Mouse (Mus musculus): Measurements from ENCODE around the gene 6030452D12Rik. TPM values are rescaled to one million over a fixed set of nuclear protein-coding genes. Genes with fewer than 3 reads are reported as not detected.

6030452D12Rik gene
- polyA plus RNA-seq, 1 experiment from 2014 or later, result not detected

DNA sequence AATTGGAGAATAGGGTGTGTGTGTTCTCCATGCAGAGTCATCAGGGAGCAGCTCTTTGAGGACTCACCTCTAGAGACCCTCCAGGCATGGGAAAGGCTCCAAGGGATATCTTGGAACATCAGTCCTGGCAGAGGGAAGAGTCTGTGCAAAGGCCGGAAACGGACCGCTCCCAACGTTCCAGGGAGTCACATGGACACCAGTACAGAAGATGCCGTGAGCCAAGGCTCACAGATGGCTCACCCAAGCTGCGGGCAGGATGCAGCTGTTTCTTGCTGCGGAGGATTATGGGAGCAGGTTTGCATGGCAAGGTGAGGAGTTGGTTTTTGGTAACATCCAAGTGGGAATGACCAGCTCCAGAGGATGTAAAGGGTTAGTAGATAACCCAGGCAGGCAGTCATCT lies 3.9 kb downstream of the 6030452D12Rik start:
- ATAC-seq (ENCODE audit: low FRiP score), result no peak
- Histone ChIP-seq H3K4me3 (ENCODE audit: low read depth, low read length) (no peak overlapping the region), H3K9ac (ENCODE audit: low read depth, low read length) (no peak overlapping the region), H3K9me3 (ENCODE audit: control insufficient read depth, low read length) (no peaks in the 10 kb centered on the region), H3K4me2 (replicated peaks; ENCODE audit: low read depth, low read length) (no peak overlapping the region), H3K27me3 (ENCODE audit: control insufficient read depth, insufficient read depth, low read length) (peaks cover 15% of the 10 kb centered on the region), H3K27ac (ENCODE audit: low read depth, low read length) (no peak overlapping the region), H3K36me3 (ENCODE audit: control insufficient read depth, insufficient read depth, low read length) (no peaks in the 10 kb centered on the region), H3K4me1 (replicated peaks; ENCODE audit: control insufficient read depth, insufficient read depth, low read length) (no peaks in the 10 kb centered on the region)
- no peak for DNase-seq (ENCODE audit: low spot score)
- 93% methylated on average over 7 of the region's 7 CpGs for WGBS

DNA sequence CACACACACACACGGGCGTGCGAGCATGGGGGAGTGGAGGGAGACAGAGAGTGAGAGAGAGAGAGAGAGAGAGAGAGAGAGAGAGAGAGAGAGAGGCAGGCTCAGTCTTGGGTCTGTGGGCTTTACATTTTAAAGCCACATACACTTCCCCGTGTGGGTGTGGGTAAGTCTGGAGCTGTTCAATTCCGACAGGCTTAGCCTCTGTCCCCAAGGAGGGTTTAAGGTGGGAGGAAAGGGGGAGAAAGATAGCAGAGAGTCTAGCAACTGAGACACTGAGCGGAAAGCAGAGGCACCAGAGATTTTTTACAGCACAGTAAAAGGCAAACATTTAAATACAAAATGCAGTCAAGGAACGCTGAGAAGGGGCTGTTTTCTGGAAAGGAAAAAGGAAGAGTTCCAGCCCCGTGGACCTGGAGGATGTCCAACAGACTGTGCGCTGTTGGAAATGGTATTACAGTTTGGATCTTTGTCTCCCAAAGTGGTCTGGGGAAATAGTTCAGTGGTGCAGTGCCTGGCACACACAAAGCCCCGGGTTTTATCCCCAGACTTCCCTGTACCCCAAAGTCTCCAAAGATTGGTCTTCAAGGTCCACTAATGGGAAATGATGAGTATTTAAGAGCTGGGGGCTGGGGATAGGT lies 5.1 kb downstream of the 6030452D12Rik start:
- Histone ChIP-seq H3K27ac (ENCODE audit: low read depth, low read length) (no peak overlapping the region), H3K36me3 (ENCODE audit: control insufficient read depth, insufficient read depth, low read length) (no peaks in the 10 kb centered on the region), H3K27me3 (ENCODE audit: control insufficient read depth, insufficient read depth, low read length) (peaks cover 24% of the 10 kb centered on the region), H3K4me1 (replicated peaks; ENCODE audit: control insufficient read depth, insufficient read depth, low read length) (no peaks in the 10 kb centered on the region), H3K4me2 (replicated peaks; ENCODE audit: low read depth, low read length) (no peak overlapping the region), H3K4me3 (ENCODE audit: low read depth, low read length) (no peak overlapping the region), H3K9ac (ENCODE audit: low read depth, low read length) (no peak overlapping the region), H3K9me3 (ENCODE audit: control insufficient read depth, low read length) (no peaks in the 10 kb centered on the region)
- WGBS, result 77% methylated on average over 8 of the region's 10 CpGs
- DNase-seq (ENCODE audit: low spot score) (no peak), ATAC-seq (ENCODE audit: low FRiP score) (no peak)

DNA sequence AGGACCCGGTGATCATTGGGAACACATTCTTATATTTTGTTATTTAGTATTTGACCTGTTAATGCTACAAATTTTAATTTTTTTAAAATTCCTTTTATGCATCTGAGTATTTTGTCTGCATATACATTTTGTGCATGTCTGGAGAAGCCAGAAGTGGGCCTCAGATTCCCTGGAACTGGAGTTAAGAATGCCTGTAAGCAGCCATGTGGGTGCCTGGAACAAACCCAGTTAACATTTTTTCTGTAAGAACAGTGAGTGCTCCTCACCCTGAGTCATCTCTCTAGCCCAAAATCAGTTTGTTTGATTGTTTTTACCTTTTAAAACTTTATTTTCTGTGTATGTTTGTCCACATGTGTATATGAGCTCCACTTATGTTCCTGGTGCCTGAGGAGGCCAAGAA lies 5.8 kb downstream of the 6030452D12Rik start:
- H3K27me3 ChIP-seq (ENCODE audit: control insufficient read depth, insufficient read depth, low read length), result peaks cover 31% of the 10 kb centered on the region

DNA sequence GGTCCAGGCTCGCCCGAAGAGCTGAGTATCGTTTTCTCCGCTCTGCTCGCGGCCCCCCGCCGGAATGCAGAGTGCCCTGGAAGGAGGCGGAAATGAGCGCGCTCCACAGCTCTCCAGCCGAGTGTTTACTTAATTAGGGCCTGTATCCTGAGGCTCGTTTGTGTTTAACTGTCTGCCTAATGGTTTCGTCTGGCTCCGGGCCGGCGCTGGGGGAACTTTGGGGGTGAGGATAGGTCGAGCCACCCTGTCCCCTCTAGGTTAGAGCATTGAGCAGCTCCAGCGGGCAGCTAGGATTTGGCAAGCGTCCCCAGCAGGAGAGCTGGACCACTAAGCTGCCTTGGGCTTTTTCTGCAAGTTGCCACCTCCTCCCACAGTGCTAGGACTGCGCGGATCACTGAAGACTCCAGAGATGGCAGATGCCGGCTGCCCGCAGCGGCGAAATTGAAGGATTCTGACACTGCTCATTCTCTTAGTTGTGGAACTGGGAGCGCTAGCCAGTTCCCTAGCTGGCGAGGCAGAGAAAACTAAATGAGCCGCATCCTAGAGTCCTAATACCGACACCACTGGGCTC lies 7.5 kb downstream of the 6030452D12Rik start:
- peak; percentile 70 for DNase-seq (ENCODE audit: low spot score)
- H3K4me3 ChIP-seq (ENCODE audit: low read depth, low read length), result peak overlapping the region; percentile 33
- no peaks in the 10 kb centered on the region for H3K9me3 ChIP-seq (ENCODE audit: control insufficient read depth, low read length)
- no peaks in the 10 kb centered on the region for H3K36me3 ChIP-seq (ENCODE audit: control insufficient read depth, insufficient read depth, low read length)
- peaks cover 8% of the 10 kb centered on the region for H3K4me1 ChIP-seq (replicated peaks; ENCODE audit: control insufficient read depth, insufficient read depth, low read length)
- peak overlapping the region; percentile 68 for H3K4me2 ChIP-seq (replicated peaks; ENCODE audit: low read depth, low read length)
- H3K9ac ChIP-seq (ENCODE audit: low read depth, low read length), result peak overlapping the region; percentile 42; the same call in 1 of the 2 replicates
- no peak overlapping the region for H3K27ac ChIP-seq (ENCODE audit: low read depth, low read length)
- peaks cover 43% of the 10 kb centered on the region for H3K27me3 ChIP-seq (ENCODE audit: control insufficient read depth, insufficient read depth, low read length)
- 0 out of 2 replicates have a peak, but pooled peaks have one; percentile 39 for ATAC-seq (ENCODE audit: low FRiP score)
- WGBS, result under 1% methylated on average over 30 of the region's 30 CpGs

More for the DNA sequence above, 5.8 kb downstream of the 6030452D12Rik start:
- no peak overlapping the region for H3K4me2 ChIP-seq (replicated peaks; ENCODE audit: low read depth, low read length)
- H3K9me3 ChIP-seq (ENCODE audit: control insufficient read depth, low read length), result no peaks in the 10 kb centered on the region
- no peak overlapping the region for H3K27ac ChIP-seq (ENCODE audit: low read depth, low read length)
- WGBS, result 93% methylated on average over 1 of the region's 1 CpGs
- no peaks in the 10 kb centered on the region for H3K36me3 ChIP-seq (ENCODE audit: control insufficient read depth, insufficient read depth, low read length)
- H3K4me1 ChIP-seq (replicated peaks; ENCODE audit: control insufficient read depth, insufficient read depth, low read length), result peaks cover 2% of the 10 kb centered on the region; the same call in 1 of the 2 replicates
- DNase-seq (ENCODE audit: low spot score) (no peak), ATAC-seq (ENCODE audit: low FRiP score) (no peak)
- no peak overlapping the region for H3K4me3 ChIP-seq (ENCODE audit: low read depth, low read length)
- H3K9ac ChIP-seq (ENCODE audit: low read depth, low read length), result no peak overlapping the region

DNA sequence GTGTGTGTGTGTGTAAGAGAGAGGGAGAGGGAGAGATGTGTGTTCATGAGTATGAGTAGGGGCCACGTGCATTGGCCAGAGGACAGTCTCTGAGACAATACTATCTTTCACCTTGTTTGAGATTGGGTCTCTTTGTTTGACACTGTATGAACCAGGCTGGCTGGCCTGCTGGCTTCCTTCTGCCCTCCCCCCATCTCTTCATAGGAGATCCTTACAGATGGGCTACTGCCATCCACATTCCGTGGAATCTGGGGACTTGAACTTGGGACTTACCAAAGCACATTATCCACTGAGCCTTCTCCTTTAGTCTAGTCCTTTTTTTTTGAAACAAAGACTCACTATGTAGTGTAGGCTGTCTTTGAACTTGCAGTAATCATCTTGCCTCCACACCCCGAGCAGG lies 8.1 kb downstream of the 6030452D12Rik start:
- WGBS, result 24% methylated on average over 3 of the region's 3 CpGs
- ATAC-seq (ENCODE audit: low FRiP score) (no peak), DNase-seq (ENCODE audit: low spot score) (no peak)
- Histone ChIP-seq H3K4me2 (replicated peaks; ENCODE audit: low read depth, low read length) (no peak overlapping the region), H3K27me3 (ENCODE audit: control insufficient read depth, insufficient read depth, low read length) (peaks cover 43% of the 10 kb centered on the region), H3K27ac (ENCODE audit: low read depth, low read length) (no peak overlapping the region), H3K9me3 (ENCODE audit: control insufficient read depth, low read length) (no peaks in the 10 kb centered on the region), H3K4me1 (replicated peaks; ENCODE audit: control insufficient read depth, insufficient read depth, low read length) (peaks cover 8% of the 10 kb centered on the region), H3K36me3 (ENCODE audit: control insufficient read depth, insufficient read depth, low read length) (no peaks in the 10 kb centered on the region), H3K4me3 (ENCODE audit: low read depth, low read length) (peak overlapping the region; percentile 33; the same call in 1 of the 2 replicates), H3K9ac (ENCODE audit: low read depth, low read length) (no peak overlapping the region)

DNA sequence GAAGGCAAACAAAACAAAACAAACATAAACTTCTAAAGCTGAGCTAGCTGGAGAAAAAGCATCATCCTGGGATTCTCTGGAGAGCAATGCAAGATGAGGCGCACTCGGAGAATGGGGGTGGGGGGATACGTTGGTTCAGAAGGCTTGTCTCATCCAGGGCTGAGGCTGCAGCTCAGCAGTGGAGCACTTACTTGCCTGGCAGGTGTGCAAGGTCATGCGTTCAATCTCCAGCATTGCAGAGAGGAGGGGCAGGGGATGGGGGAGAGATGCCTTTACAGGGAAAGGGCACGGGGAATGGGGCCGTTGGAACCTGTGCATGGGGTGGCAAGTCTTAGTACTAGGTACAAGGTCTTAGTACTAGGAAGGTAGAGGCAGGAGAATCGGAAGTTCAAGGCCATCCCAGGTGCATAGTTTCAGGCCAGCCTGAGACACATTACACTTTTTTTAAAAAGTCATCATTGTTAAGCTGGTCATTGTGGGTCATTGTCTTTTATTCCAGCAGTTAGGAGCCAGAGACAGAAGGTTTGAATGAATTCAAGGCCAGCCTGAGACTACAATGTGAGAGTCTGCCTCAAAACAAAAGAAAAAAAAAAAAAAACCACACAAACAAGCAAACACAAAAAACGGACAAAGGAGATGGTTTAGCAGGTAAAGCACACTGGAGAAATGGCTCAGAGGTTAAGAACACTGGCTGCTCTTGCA lies 8.9 kb downstream of the 6030452D12Rik start:
- Histone ChIP-seq H3K4me2 (replicated peaks; ENCODE audit: low read depth, low read length) (no peak overlapping the region), H3K4me1 (replicated peaks; ENCODE audit: control insufficient read depth, insufficient read depth, low read length) (peaks cover 8% of the 10 kb centered on the region), H3K4me3 (ENCODE audit: low read depth, low read length) (no peak overlapping the region), H3K27me3 (ENCODE audit: control insufficient read depth, insufficient read depth, low read length) (peaks cover 43% of the 10 kb centered on the region), H3K9ac (ENCODE audit: low read depth, low read length) (no peak overlapping the region), H3K27ac (ENCODE audit: low read depth, low read length) (no peak overlapping the region), H3K9me3 (ENCODE audit: control insufficient read depth, low read length) (no peaks in the 10 kb centered on the region), H3K36me3 (ENCODE audit: control insufficient read depth, insufficient read depth, low read length) (no peaks in the 10 kb centered on the region)
- ATAC-seq (ENCODE audit: low FRiP score) (no peak), DNase-seq (ENCODE audit: low spot score) (peak; percentile 8)
- 43% methylated on average over 8 of the region's 8 CpGs for WGBS

DNA sequence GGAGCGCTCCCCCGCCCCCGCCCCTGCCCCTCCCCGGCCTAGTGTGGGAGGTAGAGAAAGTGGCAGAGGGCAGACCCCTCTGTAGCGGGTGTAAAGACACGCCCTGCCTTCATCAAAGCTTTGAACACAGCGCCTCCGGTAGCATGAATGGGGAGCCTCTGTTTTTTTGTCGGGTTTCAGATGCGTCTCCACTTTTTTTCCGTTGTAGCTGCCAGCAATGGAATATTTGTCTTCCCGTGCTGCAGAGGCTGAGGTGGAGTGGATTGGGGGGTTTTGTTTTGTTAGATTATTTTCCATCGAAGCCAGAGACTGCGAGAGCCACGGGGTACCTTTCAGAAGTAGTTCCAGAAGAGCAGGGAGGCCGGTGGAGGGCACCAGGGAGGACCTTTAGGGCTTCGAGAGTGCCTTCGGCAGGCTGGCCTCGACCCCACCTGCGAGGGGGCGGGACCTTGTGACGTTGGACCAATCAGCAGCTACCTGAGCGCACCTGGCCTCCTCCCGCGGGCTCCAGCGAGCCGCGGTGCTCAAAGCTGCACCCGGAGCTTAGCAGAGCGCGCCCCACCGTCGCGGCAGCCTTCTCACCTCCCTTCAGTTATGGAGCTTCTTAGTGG lies 10.1 kb downstream of the 6030452D12Rik start, which contains the start of gene Cdh3:
Cdh3 (plus strand) TSS at position 527 of the 611 bp plus-strand sequence.
- H3K4me1 ChIP-seq (replicated peaks; ENCODE audit: control insufficient read depth, insufficient read depth, low read length), result peaks cover 8% of the 10 kb centered on the region
- H3K9ac ChIP-seq (ENCODE audit: low read depth, low read length), result peak within 1 kb of the TSS; percentile 45; the same call in 1 of the 2 replicates
- ATAC-seq (ENCODE audit: low FRiP score) (peak; percentile 27; the same call in 1 of the 2 replicates), DNase-seq (ENCODE audit: low spot score) (peak; percentile 56)
- H3K27me3 ChIP-seq (ENCODE audit: control insufficient read depth, insufficient read depth, low read length), result peaks cover 43% of the 10 kb centered on the region
- peak within 1 kb of the TSS; percentile 49 for H3K4me2 ChIP-seq (replicated peaks; ENCODE audit: low read depth, low read length)
- peak within 1 kb of the TSS; percentile 33 for H3K4me3 ChIP-seq (ENCODE audit: low read depth, low read length)
- WGBS, result under 1% methylated on average over 34 of the region's 34 CpGs
- H3K36me3 ChIP-seq (ENCODE audit: control insufficient read depth, insufficient read depth, low read length), result no peaks in the 10 kb centered on the region
- H3K9me3 ChIP-seq (ENCODE audit: control insufficient read depth, low read length), result no peaks in the 10 kb centered on the region
- H3K27ac ChIP-seq (ENCODE audit: low read depth, low read length), result 0 out of 2 replicates have a peak within 1 kb of the TSS, but pooled peaks have one; percentile 10

DNA sequence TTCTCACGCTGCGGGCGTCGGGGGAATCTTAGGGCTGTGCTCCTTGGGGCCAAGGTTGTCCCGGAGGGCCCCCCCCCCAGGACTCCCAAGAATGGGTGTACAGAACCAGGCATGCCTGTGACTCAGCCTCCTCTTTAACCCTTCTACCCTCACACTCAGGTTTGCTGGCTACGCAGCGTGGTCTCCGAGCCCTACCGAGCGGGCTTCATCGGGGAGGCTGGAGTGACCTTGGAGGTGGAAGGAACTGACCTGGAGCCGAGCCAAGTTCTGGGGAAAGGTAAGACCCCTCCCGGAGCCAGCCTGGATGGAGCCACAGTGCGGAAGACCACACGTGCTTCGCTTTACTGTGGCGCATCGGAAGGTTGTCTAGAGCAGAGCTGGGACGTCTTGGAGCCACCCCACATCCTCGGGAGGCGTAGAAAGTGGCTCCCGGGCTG lies 10.8 kb downstream of the 6030452D12Rik start:
- under 1% methylated on average over 22 of the region's 22 CpGs for WGBS
- H3K9ac ChIP-seq (ENCODE audit: low read depth, low read length), result peak overlapping the region; percentile 45; the same call in 1 of the 2 replicates
- no peaks in the 10 kb centered on the region for H3K9me3 ChIP-seq (ENCODE audit: control insufficient read depth, low read length)
- DNase-seq (ENCODE audit: low spot score) (peak; percentile 58), ATAC-seq (ENCODE audit: low FRiP score) (peak; percentile 45)
- 0 out of 2 replicates have a peak overlapping the region, but pooled peaks have one; percentile 10 for H3K27ac ChIP-seq (ENCODE audit: low read depth, low read length)
- no peaks in the 10 kb centered on the region for H3K36me3 ChIP-seq (ENCODE audit: control insufficient read depth, insufficient read depth, low read length)
- H3K4me1 ChIP-seq (replicated peaks; ENCODE audit: control insufficient read depth, insufficient read depth, low read length), result peaks cover 8% of the 10 kb centered on the region
- peak overlapping the region; percentile 33 for H3K4me3 ChIP-seq (ENCODE audit: low read depth, low read length)
- H3K4me2 ChIP-seq (replicated peaks; ENCODE audit: low read depth, low read length), result peak overlapping the region; percentile 49
- H3K27me3 ChIP-seq (ENCODE audit: control insufficient read depth, insufficient read depth, low read length), result peaks cover 43% of the 10 kb centered on the region
